Mouse (Mus musculus): ENCODE measurements around the gene Arg2.

Arg2 gene

DNA sequence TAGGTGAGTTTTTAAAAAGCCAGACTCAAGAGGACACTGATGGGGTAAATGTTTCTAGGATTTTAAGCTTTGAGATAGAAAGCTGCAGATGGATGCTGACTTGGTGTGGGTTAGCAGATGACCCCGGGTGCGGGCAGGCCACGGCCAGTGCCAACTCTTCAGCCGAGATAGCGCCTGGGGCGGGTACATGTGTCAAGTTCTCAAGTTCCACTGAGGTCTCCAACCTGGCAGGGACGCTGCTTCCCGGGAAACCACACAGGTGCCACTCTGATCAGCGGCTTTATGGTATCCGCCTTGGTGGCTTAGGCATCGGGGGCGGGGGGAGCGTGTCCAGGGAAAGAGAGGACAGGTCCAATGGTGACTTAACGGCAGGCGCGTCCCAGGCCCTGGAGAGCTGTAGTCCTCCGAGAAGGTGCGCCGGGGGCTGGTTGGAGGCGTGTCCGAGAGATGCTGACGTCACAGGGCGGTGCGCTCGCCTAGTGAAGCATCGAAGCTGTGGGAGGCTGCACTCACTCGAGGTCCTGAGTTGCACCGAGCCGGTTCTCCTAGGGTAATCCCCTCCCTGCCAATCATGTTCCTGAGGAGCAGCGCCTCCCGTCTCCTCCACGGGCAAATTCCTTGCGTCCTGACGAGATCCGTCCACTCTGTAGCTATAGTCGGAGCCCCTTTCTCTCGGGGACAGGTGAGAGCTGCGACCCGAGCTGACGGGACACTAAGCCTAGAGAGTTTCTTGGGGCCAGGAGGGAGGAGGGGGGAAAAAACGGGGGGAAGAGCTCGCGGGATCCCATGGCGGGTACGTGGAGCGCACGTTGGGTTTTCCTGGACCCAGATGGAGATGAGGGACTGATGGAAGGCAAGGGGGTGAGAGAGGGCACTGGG is at the start of gene Arg2:
TSS of gene Arg2 (plus strand) at position 479 of the 879 bp plus-strand sequence.
- peak; percentile 66 to 78 for DNase-seq (ENCODE audit: low spot score in 2 of 2)

DNA sequence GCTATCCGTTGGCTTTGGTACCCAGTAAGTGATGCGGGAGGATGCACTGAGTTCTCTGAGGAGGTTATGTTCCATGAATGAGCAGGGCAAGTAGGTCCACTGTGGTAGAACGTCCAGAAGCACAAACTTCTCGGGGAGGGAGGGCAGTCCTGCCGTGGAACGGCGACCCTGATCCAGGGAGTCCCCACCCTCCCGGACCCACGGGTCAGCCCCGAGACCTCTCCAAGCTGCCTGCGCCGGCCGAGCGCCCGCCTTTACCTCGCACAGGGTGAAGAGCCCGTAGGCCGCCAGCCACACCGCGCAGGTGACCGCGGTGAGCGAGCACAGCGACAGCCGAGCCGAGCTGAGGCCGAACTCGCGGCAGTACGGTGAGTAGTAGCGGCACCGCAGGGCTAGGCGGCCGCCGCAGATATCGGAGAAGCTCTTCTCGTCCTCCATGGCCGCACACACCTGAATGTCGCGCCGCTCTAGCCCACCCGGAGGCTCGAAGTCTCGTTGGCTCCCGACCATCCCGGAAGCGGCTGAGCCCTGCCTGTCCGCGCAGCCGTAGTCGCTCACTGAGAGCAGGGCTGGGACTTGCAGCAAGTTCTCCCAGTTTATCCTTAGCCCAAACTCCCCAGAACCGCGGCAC is 41.3 kb upstream of the Arg2 start, which contains the start of gene Pigh:
TSS of gene Pigh (minus strand) at position 470 of the 631 bp plus-strand sequence.
- DNase-seq (ENCODE audit: low spot score in 2 of 2): peak; percentile 82 to 90

DNA sequence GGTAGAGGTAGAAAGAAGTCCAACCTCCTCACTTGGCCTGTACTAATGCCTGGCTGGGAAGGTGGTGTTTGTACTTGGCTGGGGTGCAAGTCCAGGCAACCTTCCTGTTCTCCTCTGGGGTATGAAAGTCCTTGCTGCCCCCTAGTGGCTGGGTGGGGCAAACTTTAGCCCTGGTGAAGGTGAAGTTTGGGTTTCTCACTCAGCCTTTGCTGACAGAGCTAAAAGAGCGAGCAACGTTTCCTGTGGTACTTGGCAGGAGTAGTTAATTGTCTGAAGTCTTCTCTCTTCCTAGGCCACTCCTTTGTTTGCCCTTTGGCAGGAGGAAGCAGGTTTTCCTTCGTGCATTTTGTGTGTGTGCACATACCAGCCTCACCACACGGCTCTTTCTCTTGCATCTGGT is 38.0 kb upstream of the Arg2 start:
- DNase-seq (ENCODE audit: low spot score in 2 of 2): peak; percentile 56 to 72

DNA sequence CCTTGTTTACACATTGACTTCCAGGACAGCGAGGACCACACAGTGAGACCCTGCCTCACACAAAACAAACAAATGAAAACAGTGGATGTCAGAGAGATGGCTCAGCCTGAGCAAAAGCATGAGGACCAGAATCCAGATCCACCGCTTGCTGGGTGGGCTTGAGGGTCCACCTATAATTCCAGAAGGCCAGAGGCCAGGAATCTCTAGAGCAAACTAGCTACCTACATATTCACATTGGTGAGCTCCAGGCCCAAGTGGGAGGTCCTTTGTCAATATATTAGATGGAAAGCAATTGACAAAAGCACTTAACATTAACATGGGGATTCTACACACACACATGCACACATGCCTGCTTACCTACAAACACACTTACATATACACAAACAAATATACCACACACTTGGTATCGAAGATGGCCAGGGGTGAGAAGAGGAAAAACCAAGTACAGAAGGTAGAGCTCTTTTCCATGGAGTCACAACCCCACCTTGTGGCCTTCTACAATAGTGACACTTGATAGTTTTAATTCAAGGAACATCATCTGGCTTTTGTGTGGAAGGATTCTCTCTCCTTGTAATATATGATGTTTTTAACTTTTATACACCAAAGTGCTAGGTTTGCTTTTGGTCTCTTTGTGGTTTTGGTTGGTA is 33.3 kb upstream of the Arg2 start:
- peak in 1 of 2 experiments; percentile 37 for DNase-seq (ENCODE audit: low spot score in 2 of 2)

DNA sequence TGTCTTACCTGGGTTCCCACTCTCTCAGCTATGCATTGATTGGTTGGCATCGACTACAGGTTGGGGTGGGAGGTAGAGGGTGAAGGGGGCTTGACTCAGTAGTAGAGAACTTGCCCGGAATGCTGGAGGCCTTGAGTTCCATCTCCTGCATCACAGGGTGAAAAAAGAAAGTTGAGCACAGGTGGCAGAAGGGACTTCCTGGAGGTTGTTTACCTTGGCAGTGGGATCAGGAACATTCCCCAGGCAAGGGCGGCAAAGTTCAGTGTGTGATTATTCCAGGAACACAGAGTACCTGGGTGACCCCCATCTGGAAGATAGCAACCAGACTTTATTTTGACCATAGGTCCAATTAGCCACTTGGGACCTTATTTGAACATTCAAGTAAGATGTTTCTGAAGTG is 26.8 kb upstream of the Arg2 start:
- no peak for DNase-seq (ENCODE audit: low spot score in 2 of 2)

DNA sequence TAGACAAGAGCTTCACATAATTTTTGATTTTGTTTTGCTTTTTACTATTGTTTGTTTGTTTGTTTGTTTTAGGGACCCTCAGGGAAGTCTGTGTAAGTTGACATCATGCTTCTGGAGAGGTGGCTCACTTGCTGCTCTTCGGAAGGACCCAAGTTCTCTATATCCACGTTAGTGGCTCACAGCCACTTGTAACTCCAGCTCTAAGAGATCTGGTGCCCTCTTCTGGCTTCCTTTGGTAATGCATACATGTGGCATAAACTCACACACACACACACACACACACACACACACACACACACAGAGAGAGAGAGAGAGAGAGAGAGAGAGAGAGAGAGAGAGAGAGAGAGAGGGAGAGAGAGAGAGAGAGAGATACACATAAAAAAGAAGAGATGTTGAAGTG is 26.0 kb upstream of the Arg2 start:
- DNase-seq (ENCODE audit: low spot score in 2 of 2): no peak

DNA sequence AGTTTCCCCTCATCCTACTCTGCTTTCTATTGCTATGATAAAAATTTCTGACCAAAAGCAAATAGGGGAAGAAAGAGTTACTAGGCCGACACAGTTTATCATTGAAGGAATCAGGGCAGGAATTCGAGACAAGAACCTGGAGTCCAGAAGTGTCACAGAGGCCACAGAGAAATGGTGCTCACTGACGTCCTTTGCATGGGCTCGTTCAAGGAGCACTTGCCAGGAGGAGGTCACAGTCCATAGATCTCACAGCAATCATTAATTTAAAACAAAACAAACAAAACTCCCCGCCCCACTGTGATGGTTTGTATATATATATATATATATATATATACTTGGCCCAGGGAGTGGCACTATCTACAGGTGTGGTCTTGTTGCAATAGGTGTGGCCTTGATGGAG is 25.3 kb upstream of the Arg2 start:
- no peak for DNase-seq (ENCODE audit: low spot score in 2 of 2)

DNA sequence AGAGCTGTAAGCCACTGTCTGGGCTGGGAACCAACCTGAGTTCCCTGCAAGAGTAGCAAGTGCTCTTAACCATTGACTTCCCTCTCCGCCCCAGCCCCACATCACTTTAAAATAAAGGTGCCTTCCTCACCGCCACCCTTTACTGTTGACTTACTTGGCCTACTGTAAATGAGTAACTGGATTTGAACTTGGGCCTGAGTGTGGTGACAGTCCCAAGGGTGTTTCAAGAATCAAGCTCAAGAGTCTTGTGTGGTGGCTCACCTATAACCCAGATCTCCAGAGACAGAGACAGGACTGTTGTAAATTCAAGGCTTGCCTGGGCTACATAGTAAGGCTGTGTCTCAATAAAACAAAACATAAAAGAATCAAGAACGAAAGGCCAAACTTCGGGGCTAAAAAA is 11.6 kb upstream of the Arg2 start:
- no peak for DNase-seq (ENCODE audit: low spot score in 2 of 2)

DNA sequence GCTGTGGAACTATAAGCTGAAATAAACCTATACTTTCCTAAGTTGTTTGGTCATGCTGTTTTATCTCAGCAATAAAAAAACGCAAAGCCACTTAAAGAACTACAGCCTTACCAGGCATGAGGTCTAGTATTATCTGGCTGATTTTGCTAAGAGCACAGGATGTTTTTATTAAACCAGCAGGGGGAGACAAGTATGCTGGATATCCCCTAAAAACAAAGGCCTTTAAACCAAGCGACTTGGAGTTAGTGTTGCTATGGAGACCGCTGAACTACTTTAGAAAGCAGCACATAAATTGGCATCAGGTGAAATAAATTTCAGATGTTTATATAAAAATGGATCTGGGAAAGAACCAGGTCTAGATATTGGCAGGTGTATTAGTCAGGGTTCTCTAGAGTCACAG is 7.8 kb upstream of the Arg2 start:
- DNase-seq (ENCODE audit: low spot score in 2 of 2): no peak

DNA sequence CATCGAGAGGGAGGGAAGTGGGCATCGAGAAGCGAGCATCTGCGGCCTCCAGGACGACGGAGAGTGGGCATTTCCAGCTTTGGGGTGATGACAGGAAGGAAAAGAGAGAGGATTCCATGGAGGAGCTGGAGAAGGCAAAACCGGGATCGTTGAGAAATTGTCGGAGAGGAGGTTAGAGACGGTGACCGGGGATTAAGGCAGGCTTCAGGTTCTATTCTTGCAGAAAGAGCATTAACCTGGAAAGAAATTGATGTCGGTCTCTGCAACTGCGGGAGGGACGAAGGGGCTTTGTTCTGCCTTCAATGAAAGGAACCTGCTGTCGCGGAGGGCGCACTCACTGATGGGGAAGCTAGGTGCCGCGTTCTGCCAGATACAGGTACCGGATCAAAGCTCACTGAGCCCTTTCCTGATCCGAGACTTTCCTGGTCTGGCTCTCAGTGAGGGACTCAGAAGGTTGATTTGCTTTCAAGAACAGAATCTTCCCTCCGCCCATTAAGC is 650 bp downstream of the Arg2 start:
- DNase-seq (ENCODE audit: low spot score in 2 of 2): no peak

DNA sequence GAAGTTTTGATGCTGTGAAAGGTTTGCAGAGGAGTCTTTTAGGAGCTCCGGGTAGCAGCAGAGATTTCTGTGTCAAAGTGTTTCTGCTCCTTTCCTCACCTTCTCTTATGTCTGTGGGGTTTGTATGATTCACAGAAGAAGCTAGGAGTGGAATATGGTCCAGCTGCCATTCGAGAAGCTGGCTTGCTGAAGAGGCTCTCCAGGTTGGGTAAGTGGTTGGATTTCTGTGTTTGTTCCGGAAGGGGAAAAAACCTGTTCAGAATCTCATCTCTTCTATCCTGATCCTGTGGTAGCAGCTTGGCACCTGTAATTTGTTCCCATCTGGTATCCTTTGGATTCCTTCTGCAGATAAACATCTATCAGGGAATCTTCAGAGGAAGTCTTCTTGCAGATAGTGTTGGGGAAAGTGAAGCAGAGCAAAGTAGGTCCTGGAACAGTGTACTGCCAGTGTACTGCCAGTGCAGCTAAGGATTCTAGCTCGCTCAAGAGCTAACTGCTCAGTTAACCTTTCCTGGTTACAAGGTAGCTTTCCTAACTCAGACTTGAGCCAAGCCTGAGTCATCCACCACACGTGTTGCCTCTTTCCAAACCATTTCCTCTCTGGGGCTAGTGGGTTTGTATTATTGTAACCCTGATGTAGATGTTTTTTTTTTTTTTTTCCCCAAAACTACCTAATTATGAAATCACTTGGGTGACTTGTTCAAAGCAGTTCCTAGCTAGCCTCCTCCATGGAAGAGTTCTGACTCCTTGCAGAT is 1.3 kb downstream of the Arg2 start:
- DNase-seq (ENCODE audit: low spot score in 2 of 2): no peak

DNA sequence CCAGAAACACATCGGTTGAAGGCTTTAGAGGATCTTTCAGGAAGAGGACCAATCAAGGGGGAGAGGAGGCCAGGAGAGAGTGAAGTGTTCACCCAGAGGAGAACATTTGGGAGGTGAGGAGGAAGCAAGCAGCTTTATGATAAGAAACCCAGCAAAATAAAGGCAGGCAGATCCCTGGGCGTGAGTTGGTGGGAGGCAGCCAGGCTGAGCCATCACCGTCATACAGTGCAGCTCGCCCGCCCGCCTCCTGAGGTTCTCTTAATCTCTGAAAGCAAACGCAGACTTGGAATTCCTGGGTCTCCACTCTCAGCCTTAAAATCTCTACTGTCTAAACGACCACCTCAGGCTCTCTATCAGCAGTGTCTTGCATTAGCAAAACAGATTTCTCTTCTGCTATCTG is 4.1 kb downstream of the Arg2 start:
- no peak for DNase-seq (ENCODE audit: low spot score in 2 of 2)

DNA sequence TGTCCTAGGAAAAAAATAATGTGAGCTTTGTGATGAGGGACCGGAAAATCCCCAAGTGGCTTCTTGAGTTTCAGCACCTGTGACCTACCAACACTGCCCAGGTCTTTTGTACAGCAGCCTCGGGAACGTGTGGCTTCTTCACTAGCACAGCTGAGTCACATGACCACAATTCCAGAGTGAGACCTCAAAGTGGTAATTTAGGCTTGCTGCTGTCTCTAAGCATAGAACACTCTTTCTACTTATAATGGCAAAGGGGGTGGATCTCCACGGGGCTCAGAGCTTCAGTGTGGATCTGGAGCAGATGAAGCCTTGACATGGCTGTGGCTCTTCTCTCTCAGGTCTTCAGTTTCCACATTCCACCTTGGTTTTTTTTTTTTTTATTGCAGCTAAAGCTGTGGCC is 4.5 kb downstream of the Arg2 start:
- no peak for DNase-seq (ENCODE audit: low spot score in 2 of 2)

DNA sequence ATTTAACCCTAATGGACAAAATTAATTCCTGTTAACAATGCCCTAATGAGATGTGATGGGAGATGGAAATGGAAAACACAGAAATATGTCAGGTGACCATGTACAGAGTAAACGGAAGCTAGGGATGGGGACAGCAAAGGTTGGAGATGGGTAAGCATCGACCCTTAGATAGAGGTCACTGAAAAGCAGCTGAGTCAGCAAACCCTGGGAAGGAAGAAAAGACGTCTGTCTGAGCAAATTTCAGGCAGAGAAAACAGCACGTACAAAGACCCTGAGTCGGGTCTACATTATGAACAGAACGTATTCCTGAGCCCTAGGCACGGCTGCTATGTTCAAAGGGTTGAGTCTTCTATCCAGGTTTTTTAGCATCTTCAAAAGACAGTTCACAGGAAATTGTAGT is 6.4 kb downstream of the Arg2 start:
- DNase-seq (ENCODE audit: low spot score in 2 of 2): no peak

DNA sequence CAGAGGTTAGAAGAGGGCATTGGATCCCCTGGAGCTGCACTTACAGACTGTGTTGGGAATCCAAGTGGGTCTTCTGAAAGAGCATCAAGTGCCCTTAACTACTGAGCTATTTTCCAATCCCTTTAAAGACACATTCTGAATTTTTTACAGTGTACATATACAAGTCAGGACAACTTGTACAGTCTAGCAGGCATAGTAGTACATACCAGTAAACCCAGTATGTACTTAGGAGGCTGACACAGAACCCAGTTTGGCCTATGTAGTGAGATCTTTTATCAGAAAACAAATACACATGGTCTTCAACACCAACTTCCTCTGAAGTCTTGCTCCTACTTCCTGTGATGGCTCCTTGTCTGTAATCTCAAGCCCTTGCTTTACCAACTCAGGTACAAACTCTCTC is 8.4 kb downstream of the Arg2 start:
- DNase-seq (ENCODE audit: low spot score in 2 of 2): no peak

DNA sequence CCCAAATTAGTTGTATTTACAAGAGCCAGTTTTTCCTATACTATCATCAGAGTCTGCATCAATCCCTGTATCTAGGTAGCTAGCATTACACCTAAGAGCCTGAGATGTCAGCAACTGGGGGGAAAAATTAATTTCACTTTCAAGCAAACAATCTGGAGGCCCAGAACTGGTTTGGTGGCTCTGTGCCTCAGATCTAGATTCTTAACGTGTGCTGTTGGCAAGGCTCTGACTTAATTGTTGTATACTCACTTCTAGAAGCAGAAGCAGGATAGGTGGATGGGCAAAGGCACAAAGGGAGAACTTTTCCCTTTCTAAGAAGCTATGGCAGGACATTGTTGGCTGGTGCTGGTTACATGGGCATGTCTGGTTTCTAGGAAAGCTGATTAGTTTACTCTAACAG is 8.8 kb downstream of the Arg2 start:
- no peak for DNase-seq (ENCODE audit: low spot score in 2 of 2)

DNA sequence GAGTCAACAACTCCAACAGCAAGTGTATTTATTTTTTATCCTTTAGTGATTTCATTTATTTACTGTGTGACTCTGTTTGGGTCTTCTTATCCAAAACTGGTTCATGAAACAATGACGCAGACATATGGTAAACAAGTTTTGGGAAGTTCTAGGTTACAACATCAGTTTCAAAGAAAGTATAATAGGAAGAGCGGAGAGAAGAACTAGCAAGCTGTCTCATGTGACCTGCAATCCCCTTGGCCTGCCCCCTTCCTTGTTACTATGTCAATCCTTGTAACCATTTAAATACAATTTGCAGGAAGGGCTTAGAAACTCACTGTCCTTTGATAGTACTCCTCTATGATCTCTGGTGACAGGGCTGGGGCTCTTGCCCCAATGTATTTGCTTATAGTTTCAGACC is 10.2 kb downstream of the Arg2 start:
- DNase-seq (ENCODE audit: low spot score in 2 of 2): no peak

DNA sequence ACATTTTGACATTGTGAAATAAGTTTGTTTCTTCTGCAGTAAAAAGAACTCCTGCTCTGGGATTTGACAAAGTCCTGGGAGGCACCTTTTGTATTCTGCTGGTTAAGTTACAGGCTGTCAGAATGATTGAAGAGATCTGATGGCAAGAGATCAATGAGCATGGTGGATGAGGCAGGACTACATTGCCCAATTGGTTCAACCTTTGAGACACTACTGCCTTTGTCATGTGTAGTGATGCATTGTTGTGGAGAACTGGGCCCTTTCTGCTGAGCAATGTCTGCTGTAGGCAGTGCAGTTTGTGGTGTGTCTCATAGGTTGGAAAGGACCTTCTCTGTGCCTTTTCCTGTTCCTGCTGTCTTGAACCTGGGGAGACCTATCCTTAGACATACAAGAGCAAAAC is 10.8 kb downstream of the Arg2 start:
- no peak for DNase-seq (ENCODE audit: low spot score in 2 of 2)

DNA sequence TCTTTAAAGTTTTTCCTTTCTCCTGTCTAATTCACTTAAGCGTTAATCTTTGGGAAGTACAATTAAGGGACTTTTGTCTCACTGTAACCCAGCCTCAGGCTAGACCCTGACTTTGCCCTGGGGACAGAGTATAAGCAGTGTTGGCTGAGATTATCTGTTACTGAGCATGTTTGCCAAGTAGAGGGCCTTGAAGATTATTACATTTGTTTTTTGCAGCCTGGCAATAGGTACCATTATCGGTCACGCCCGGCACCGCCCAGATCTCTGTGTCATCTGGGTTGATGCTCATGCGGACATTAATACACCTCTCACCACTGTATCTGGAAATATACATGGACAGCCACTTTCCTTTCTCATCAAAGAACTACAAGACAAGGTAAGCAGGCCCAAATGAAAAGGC is 19.1 kb downstream of the Arg2 start:
- no peak for DNase-seq (ENCODE audit: low spot score in 2 of 2)

DNA sequence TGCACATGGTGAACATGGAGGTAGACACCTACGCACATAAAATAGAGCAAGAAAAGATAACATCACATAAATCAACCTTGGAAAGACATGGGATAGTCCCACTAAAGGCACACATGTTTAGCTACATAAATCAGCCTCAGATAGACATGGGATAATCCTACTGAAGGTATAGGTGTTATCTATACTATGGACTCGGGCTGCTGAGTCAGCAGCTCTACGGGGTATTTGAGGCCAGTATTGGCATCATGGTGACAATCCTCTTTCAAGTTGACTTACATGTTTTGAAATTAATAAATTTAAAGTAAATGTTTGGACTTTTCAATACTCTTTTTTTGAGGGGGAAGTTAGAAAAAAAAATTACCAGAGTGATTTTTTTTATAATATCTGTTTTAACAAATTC is 32.3 kb downstream of the Arg2 start:
- no peak for DNase-seq (ENCODE audit: low spot score in 2 of 2)

DNA sequence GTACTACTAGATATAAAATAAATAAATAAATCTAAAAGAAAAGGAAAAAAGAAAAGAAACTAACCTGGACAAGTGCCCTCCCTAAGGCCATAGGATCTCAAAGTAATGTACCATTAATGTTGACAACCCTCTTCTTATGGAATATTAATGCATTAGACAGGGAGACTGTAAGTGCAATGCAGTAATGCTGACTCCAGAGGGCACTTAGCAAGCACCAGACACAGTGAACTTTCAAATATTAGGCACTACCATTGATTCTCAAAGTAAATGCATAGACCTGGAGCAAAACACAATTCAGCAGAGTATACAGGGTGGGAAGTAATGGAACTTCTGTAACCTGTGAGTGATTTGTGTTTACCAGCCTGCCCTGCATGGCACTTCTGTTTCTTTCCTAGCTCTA is 38.6 kb downstream of the Arg2 start:
- DNase-seq (ENCODE audit: low spot score in 2 of 2): no peak

DNA sequence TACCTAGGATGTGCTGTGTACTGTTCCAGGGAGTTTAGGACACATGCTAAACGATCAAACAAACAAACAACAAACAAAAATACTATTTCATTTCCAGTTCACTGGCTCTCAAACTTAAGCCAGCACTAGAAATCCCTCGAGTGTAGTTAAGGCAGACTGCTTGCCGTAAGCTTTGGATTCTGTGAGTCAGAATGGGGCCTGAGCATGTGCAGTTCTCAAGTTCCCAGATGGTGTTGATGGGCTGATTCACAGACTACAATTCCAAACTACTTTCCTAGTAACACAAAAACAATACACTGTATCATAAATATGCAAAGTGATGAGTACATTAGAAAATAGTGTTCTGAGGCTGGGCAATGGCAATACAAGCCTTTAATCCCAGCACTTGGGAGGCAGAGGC is 39.8 kb downstream of the Arg2 start:
- DNase-seq (ENCODE audit: low spot score in 2 of 2): no peak

Measured in natural killer cell, adult 2 months (primary cell).